ENCODE assay signal across 13 mouse cellular contexts in genomic region chr11:101885881-101886319, GRCm38 (mm10). TPM values are rescaled to one million over a fixed set of nuclear protein-coding genes. Genes with fewer than 3 reads are reported as not detected.
DNase-seq lines count a peak whose midpoint lies in the region; ATAC-seq and TF ChIP-seq lines count a peak whose summit lies in the region.
"Had no signal": no experiment of that assay in that cellular context is flagged by ENCODE, and none has a peak within 500 bp of the region (broad histone marks: within the 10 kb centered on the region; RNA-seq: fewer than 3 reads in every experiment).

No protein-coding gene starts in this region.

- H3K4me3 ChIP-seq in forebrain, embryonic 13.5 days, result no peak overlapping the region
- H3K4me3 ChIP-seq in forebrain, embryonic 14.5 days (ENCODE audit: low read depth, low read length), result no peak overlapping the region
- H3K4me3 ChIP-seq in kidney, postnatal 0 days (replicated peaks; ENCODE audit: low read depth, low read length), result no peak overlapping the region
- no peak overlapping the region for H3K4me3 ChIP-seq in kidney, embryonic 14.5 days (ENCODE audit: low read length)
- no peak overlapping the region for H3K4me3 ChIP-seq in brown adipose tissue, adult 24 weeks (ENCODE audit: insufficient read depth, low read depth, low read length)
- no peak overlapping the region for H3K4me3 ChIP-seq in liver, postnatal 0 days (ENCODE audit: low read depth, low read length)
- H3K4me3 ChIP-seq: liver, embryonic 15.5 days had no signal

- no peak overlapping the region for H3K9ac ChIP-seq in forebrain, embryonic 13.5 days
- H3K9ac ChIP-seq in forebrain, embryonic 14.5 days (ENCODE audit: low read length), result no peak overlapping the region
- 0 out of 2 replicates have a peak overlapping the region, but pooled peaks have one; percentile 1 for H3K9ac ChIP-seq in kidney, postnatal 0 days (ENCODE audit: low read depth, low read length)
- H3K9ac ChIP-seq in kidney, embryonic 14.5 days (ENCODE audit: low read depth, low read length), result no peak overlapping the region
- H3K9ac ChIP-seq in liver, postnatal 0 days (replicated peaks), result no peak overlapping the region
- H3K9ac ChIP-seq: liver, embryonic 15.5 days had no signal

- peaks cover 14% of the 10 kb centered on the region for H3K4me1 ChIP-seq in forebrain, embryonic 13.5 days
- peaks cover 10% of the 10 kb centered on the region for H3K4me1 ChIP-seq in forebrain, embryonic 14.5 days (ENCODE audit: control insufficient read depth, insufficient read depth, low read length)
- peaks cover 40% of the 10 kb centered on the region for H3K4me1 ChIP-seq in kidney, postnatal 0 days (replicated peaks; ENCODE audit: insufficient read depth, low read length)
- peaks cover 58% of the 10 kb centered on the region for H3K4me1 ChIP-seq in kidney, embryonic 14.5 days (ENCODE audit: control insufficient read depth, insufficient read depth, low read length)
- peaks cover 13% of the 10 kb centered on the region for H3K4me1 ChIP-seq in brown adipose tissue, adult 24 weeks (ENCODE audit: control insufficient read depth, insufficient read depth, insufficient read length, low read length)
- H3K4me1 ChIP-seq in liver, postnatal 0 days (ENCODE audit: insufficient read depth), result peaks cover 5% of the 10 kb centered on the region; the same call in 1 of the 2 replicates

- no peak for TF ChIP-seq CTCF in kidney, postnatal 0 days (IDR thresholded peaks at IDR 0.05; ENCODE audit: low read depth)
- TF ChIP-seq CTCF in liver, postnatal 0 days (IDR thresholded peaks at IDR 0.05; ENCODE audit: low read depth), result no peak

- H3K36me3 ChIP-seq in forebrain, embryonic 13.5 days (ENCODE audit: poor library complexity, severe bottlenecking), result no peaks in the 10 kb centered on the region
- H3K36me3 ChIP-seq in forebrain, embryonic 14.5 days (ENCODE audit: control insufficient read depth, insufficient read depth, low read length), result no peaks in the 10 kb centered on the region
- H3K36me3 ChIP-seq in kidney, postnatal 0 days (ENCODE audit: insufficient read depth, low read length), result no peaks in the 10 kb centered on the region
- no peaks in the 10 kb centered on the region for H3K36me3 ChIP-seq in kidney, embryonic 14.5 days (ENCODE audit: control insufficient read depth, insufficient read depth, low read length)
- no peaks in the 10 kb centered on the region for H3K36me3 ChIP-seq in liver, postnatal 0 days (replicated peaks; ENCODE audit: insufficient read depth, low read length)
- H3K36me3 ChIP-seq: liver, embryonic 15.5 days had no signal

- peaks cover 23% of the 10 kb centered on the region; the same call in 1 of the 2 replicates for H3K27me3 ChIP-seq in forebrain, embryonic 13.5 days
- no peaks in the 10 kb centered on the region for H3K27me3 ChIP-seq in forebrain, embryonic 14.5 days (replicated peaks; ENCODE audit: control insufficient read depth, insufficient read depth, low read length)
- 0 out of 2 replicates have a peak, but pooled peaks cover 4% of the 10 kb centered on the region for H3K27me3 ChIP-seq in kidney, postnatal 0 days (ENCODE audit: insufficient read depth, low read length)
- H3K27me3 ChIP-seq in kidney, embryonic 14.5 days (ENCODE audit: control insufficient read depth, insufficient read depth, low read length), result peaks cover 3% of the 10 kb centered on the region; the same call in 1 of the 2 replicates
- H3K27me3 ChIP-seq in liver, postnatal 0 days (ENCODE audit: insufficient read depth, low read length), result peaks cover 23% of the 10 kb centered on the region

- WGBS in forebrain, embryonic 13.5 days, result 65% methylated on average over 6 of the region's 6 CpGs
- WGBS in forebrain, embryonic 14.5 days, result 70% methylated on average over 6 of the region's 6 CpGs
- WGBS in kidney, postnatal 0 days, result 52% methylated on average over 6 of the region's 6 CpGs
- WGBS in kidney, embryonic 14.5 days, result 65% methylated on average over 6 of the region's 6 CpGs
- WGBS in liver, postnatal 0 days (ENCODE audit: insufficient replicate concordance), result 23% methylated on average over 6 of the region's 6 CpGs

- peak overlapping the region; percentile 25; the same call in 1 of the 2 replicates for H3K27ac ChIP-seq in forebrain, embryonic 13.5 days
- H3K27ac ChIP-seq in forebrain, embryonic 14.5 days (ENCODE audit: low read depth, low read length), result no peak overlapping the region
- 0 out of 2 replicates have a peak overlapping the region, but pooled peaks have one; percentile 34 for H3K27ac ChIP-seq in kidney, postnatal 0 days
- H3K27ac ChIP-seq in kidney, embryonic 14.5 days (ENCODE audit: low read depth, low read length), result no peak overlapping the region
- peak overlapping the region; percentile 42 for H3K27ac ChIP-seq in brown adipose tissue, adult 24 weeks (replicated peaks; ENCODE audit: low read depth, low read length)
- no peak overlapping the region for H3K27ac ChIP-seq in liver, postnatal 0 days (ENCODE audit: low read depth)
- H3K27ac ChIP-seq: liver, embryonic 15.5 days had no signal

- no peak for TF ChIP-seq EP300 in liver, postnatal 0 days (IDR thresholded peaks at IDR 0.05; ENCODE audit: low read depth)

- no peak for DNase-seq in forebrain, embryonic 14.5 days (ENCODE audit: low spot score)
- DNase-seq in kidney, postnatal 0 days (ENCODE audit: low spot score), result no peak
- peak; percentile 42 to 46 for DNase-seq in natural killer cell, adult 2 months (ENCODE audit: low spot score in 2 of 2)
- DNase-seq in liver, postnatal 0 days, result no peak
- no peak for DNase-seq in thymus, postnatal 4 days
- DNase-seq: adrenal gland, adult 2 months; right cerebral cortex, postnatal 25 days; thymus, adult 18-20 months had no signal

- H3K9me3 ChIP-seq in forebrain, embryonic 13.5 days (replicated peaks), result no peaks in the 10 kb centered on the region
- H3K9me3 ChIP-seq in forebrain, embryonic 14.5 days (replicated peaks; ENCODE audit: control insufficient read depth, low read length), result no peaks in the 10 kb centered on the region
- no peaks in the 10 kb centered on the region for H3K9me3 ChIP-seq in kidney, postnatal 0 days (replicated peaks; ENCODE audit: low read length)
- H3K9me3 ChIP-seq in kidney, embryonic 14.5 days (ENCODE audit: control insufficient read depth, low read length), result no peaks in the 10 kb centered on the region
- H3K9me3 ChIP-seq in liver, postnatal 0 days (ENCODE audit: low read length), result no peaks in the 10 kb centered on the region
- H3K9me3 ChIP-seq: liver, embryonic 15.5 days had no signal

- ATAC-seq in forebrain, embryonic 13.5 days, result no peak
- ATAC-seq in forebrain, embryonic 14.5 days, result no peak
- ATAC-seq in kidney, postnatal 0 days (replicated peaks; ENCODE audit: low FRiP score, low read depth), result no peak
- no peak for ATAC-seq in kidney, embryonic 14.5 days (ENCODE audit: low FRiP score, low TSS enrichment)
- ATAC-seq in liver, postnatal 0 days, result no peak
- ATAC-seq: forebrain, embryonic 16.5 days had no signal

- H3K4me2 ChIP-seq in forebrain, embryonic 13.5 days, result no peak overlapping the region
- H3K4me2 ChIP-seq in forebrain, embryonic 14.5 days (ENCODE audit: low read length), result no peak overlapping the region
- H3K4me2 ChIP-seq in kidney, postnatal 0 days (ENCODE audit: low read length), result no peak overlapping the region
- H3K4me2 ChIP-seq in kidney, embryonic 14.5 days (replicated peaks; ENCODE audit: low read depth, low read length), result no peak overlapping the region
- H3K4me2 ChIP-seq in liver, postnatal 0 days (ENCODE audit: low read depth, low read length), result no peak overlapping the region
- H3K4me2 ChIP-seq: liver, embryonic 15.5 days had no signal

RNA-seq across cellular contexts. Expression of gene Meox1, which starts 8.3 kb away (rescaled TPM):
- polyA plus RNA-seq in forebrain, embryonic 13.5 days (2015; fragmentation: Nextera tagmentation; extraction: Ambion mirVana), result 0.17 and 0.30 TPM in 2 replicates
- polyA plus RNA-seq in forebrain, embryonic 14.5 days (2014; fragmentation: Nextera tagmentation; extraction: Ambion mirVana), result 0.34 and 0.49 TPM in 2 replicates
- polyA plus RNA-seq in kidney, postnatal 0 days (2015; fragmentation: Nextera tagmentation; extraction: Ambion mirVana), result 13.9 and 14.3 TPM in 2 replicates
- 12.7 and 15.6 TPM in 2 replicates for polyA plus RNA-seq in kidney, embryonic 14.5 days (2014; fragmentation: Nextera tagmentation; extraction: Ambion mirVana)
- 3.8 and 4.4 TPM in 2 replicates for polyA plus RNA-seq in brown adipose tissue, adult 24 weeks (2012; ENCODE audit: insufficient read depth, insufficient read length, missing spikeins)
- polyA plus RNA-seq in liver, postnatal 0 days (2015; fragmentation: Nextera tagmentation; extraction: Ambion mirVana), result 0.05 and 0.11 TPM in 2 replicates

Comparison
In these comparisons a context has a peak if more than half of its experiments do, and no peak if none do; other contexts are left out.
1. H3K27ac ChIP-seq: peak in forebrain, embryonic 13.5 days (single experiment), kidney, postnatal 0 days (single experiment) and brown adipose tissue, adult 24 weeks (single experiment); none in forebrain, embryonic 14.5 days (single experiment), kidney, embryonic 14.5 days (single experiment) and liver, postnatal 0 days (single experiment).
2. DNase-seq: peak in natural killer cell, adult 2 months (2 of 2); none in forebrain, embryonic 14.5 days (single experiment), kidney, postnatal 0 days (single experiment), liver, postnatal 0 days (single experiment) and thymus, postnatal 4 days (single experiment).